ENCODE assay signal across 8 mouse cellular contexts in the genomic region with DNA sequence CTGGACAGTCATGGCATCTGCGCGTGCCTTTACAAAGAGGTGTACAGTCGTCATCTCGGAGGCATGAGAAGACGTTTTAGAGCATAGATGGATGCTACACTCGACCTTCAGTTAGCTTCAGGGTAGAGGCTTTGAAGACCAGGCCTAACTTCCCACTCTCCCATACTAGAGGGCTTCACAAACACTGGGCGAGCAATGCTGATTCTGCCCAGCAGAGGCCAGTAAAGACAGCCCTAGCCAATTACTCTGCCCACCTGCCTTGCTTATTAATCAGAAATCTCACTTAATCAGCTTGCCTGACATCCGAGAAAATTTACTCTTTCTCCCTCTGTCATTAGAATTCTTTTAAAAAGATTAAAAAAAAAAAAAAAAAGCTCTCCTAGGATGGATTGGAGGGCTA. TPM values are rescaled to one million over a fixed set of nuclear protein-coding genes. Genes with fewer than 3 reads are reported as not detected.
A peak's percentile ranks its signal among the peaks of the same experiment; 100 is the strongest.
DNase-seq lines count a peak whose midpoint lies in the region; ATAC-seq and TF ChIP-seq lines count a peak whose summit lies in the region.

No protein-coding gene starts in this region.

- ATAC-seq in heart, embryonic 11.5 days (replicated peaks; ENCODE audit: insufficient number of reproducible peaks, low FRiP score, low TSS enrichment) = no peak

- no peak overlapping the region for H3K4me2 ChIP-seq in heart, embryonic 11.5 days

- H3K9me3 ChIP-seq in heart, embryonic 11.5 days (replicated peaks; ENCODE audit: control insufficient read depth, low read length) = no peaks in the 10 kb centered on the region

- H3K27me3 ChIP-seq in heart, adult 2 months (ENCODE audit: control insufficient read depth, insufficient read depth, low read length) = no peaks in the 10 kb centered on the region
- H3K27me3 ChIP-seq in heart, embryonic 11.5 days (ENCODE audit: control insufficient read depth, insufficient read depth, low read length) = no peaks in the 10 kb centered on the region

- H3K4me3 ChIP-seq in heart, adult 2 months = no peak overlapping the region
- H3K4me3 ChIP-seq in heart, embryonic 11.5 days (ENCODE audit: low read depth, low read length) = no peak overlapping the region
- no peak overlapping the region for H3K4me3 ChIP-seq in bone marrow, adult 2 months (replicated peaks; ENCODE audit: control insufficient read depth, low read depth, low read length)

- H3K9ac ChIP-seq in heart, adult 2 months (ENCODE audit: low read depth, low read length) = no peak overlapping the region
- no peak overlapping the region for H3K9ac ChIP-seq in heart, embryonic 11.5 days (ENCODE audit: low read depth, low read length)

- TF ChIP-seq CTCF in heart, adult 2 months (IDR thresholded peaks at IDR 0.05) = peak; percentile 80
- TF ChIP-seq CTCF in bone marrow, adult 2 months (IDR thresholded peaks at IDR 0.05; ENCODE audit: control insufficient read depth, insufficient read depth, low read length) = peak; percentile 39; the same call in 1 of the 2 replicates

- TF ChIP-seq EP300 in heart, adult 2 months (IDR thresholded peaks at IDR 0.05; ENCODE audit: insufficient read depth, low read depth, low read length) = 0 out of 2 replicates have a peak, but pooled peaks have one; percentile 47

- peak; percentile 23 to 53 for DNase-seq in heart, adult 2 months
- DNase-seq in spleen, postnatal 10 days (ENCODE audit: low spot score in 2 of 2) = peak; percentile 12 to 56
- DNase-seq in spleen, postnatal 4 days (ENCODE audit: low spot score in 2 of 2) = no peak
- peak; percentile 75 to 77 for DNase-seq in kidney, postnatal 4 days
- peak; percentile 23 for DNase-seq in ovary, postnatal 14 days (ENCODE audit: low spot score)
- no peak for DNase-seq in gastrocnemius, postnatal 14 days

- no peaks in the 10 kb centered on the region for H3K79me2 ChIP-seq in heart, adult 2 months (replicated peaks; ENCODE audit: control insufficient read depth, insufficient read depth, low read length)

- no peaks in the 10 kb centered on the region for H3K36me3 ChIP-seq in heart, adult 2 months (ENCODE audit: control insufficient read depth, insufficient read depth, low read length)
- H3K36me3 ChIP-seq in heart, embryonic 11.5 days (ENCODE audit: control insufficient read depth, insufficient read depth, low read length) = no peaks in the 10 kb centered on the region

- no peak overlapping the region for H3K27ac ChIP-seq in heart, adult 2 months
- no peak overlapping the region for H3K27ac ChIP-seq in heart, embryonic 11.5 days (ENCODE audit: low read depth, low read length)
- no peak overlapping the region for H3K27ac ChIP-seq in bone marrow, adult 2 months (ENCODE audit: control insufficient read depth, insufficient read depth, low read depth, low read length, poor library complexity)

- intact Hi-C loops in heart, adult 2 months (cut with DNase I) = loop anchor here (5.0 kb wide), 2 partner anchors 77 to 152 kb away; no protein-coding TSS in a partner anchor
- intact Hi-C loops in gastrocnemius, postnatal 14 days (cut with DNase I; ENCODE audit: low total_unique reads) = loop anchor here (5.0 kb wide), 1 partner anchor 67 kb away; no protein-coding TSS in a partner anchor

- TF ChIP-seq POLR2A in heart, adult 2 months (IDR thresholded peaks at IDR 0.05; ENCODE audit: insufficient read depth, low read depth, low read length) = no peak
- no peak for TF ChIP-seq POLR2A in bone marrow, adult 2 months (IDR thresholded peaks at IDR 0.05; ENCODE audit: borderline replicate concordance, control insufficient read depth, low read depth, low read length)

- no peaks in the 10 kb centered on the region for H3K4me1 ChIP-seq in heart, adult 2 months (ENCODE audit: control insufficient read depth, insufficient read depth, low read length)
- no peaks in the 10 kb centered on the region for H3K4me1 ChIP-seq in heart, embryonic 11.5 days (ENCODE audit: control insufficient read depth, insufficient read depth, low read length)
- H3K4me1 ChIP-seq in bone marrow, adult 2 months (ENCODE audit: control insufficient read depth, insufficient read depth, low read length) = no peaks in the 10 kb centered on the region

- 36% methylated on average over 8 of the region's 8 CpGs for WGBS in heart, adult 2 months
- WGBS in heart, embryonic 11.5 days (ENCODE audit: insufficient replicate concordance) = 38% methylated on average over 8 of the region's 8 CpGs
- WGBS in bone marrow, adult 2 months = 37% methylated on average over 8 of the region's 8 CpGs

RNA-seq across cellular contexts. Expression of gene Wdr66, which starts 33.3 kb away (rescaled TPM):
- total RNA-seq in heart, adult 2 months (2021) = under 1 TPM; 0.52 to 0.65 TPM
- 1.5 and 2.0 TPM in 2 replicates for polyA plus RNA-seq in heart, adult 2 months (2012; rRNA removed)
- polyA plus RNA-seq in heart, embryonic 11.5 days (2014; fragmentation: Nextera tagmentation; extraction: Ambion mirVana) = 0.32 and 0.64 TPM in 2 replicates
- polyA plus RNA-seq in bone marrow, adult 2 months (2011; ENCODE audit: insufficient read depth, insufficient read length, low replicate concordance, missing spikeins) = 0.77 and 1.2 TPM in 2 replicates
- 1 to 10 TPM; 2.0 to 2.2 TPM for total RNA-seq in gastrocnemius, postnatal 14 days (2021)

RNA-seq across cellular contexts. Expression of gene Bcl7a, which starts 58.5 kb away (rescaled TPM):
- 10 to 100 TPM in 1 of 2 experiments, 1 to 10 TPM in 1; 9.2 to 10.3 TPM for total RNA-seq in heart, adult 2 months (2021)
- 6.3 and 8.3 TPM in 2 replicates for polyA plus RNA-seq in heart, adult 2 months (2012; rRNA removed)
- polyA plus RNA-seq in heart, embryonic 11.5 days (2014; fragmentation: Nextera tagmentation; extraction: Ambion mirVana) = 15.2 and 16.2 TPM in 2 replicates
- polyA plus RNA-seq in bone marrow, adult 2 months (2011; ENCODE audit: insufficient read depth, insufficient read length, low replicate concordance, missing spikeins) = 17.5 and 30.6 TPM in 2 replicates
- total RNA-seq in gastrocnemius, postnatal 14 days (2021) = 10 to 100 TPM; 12.7 to 14.6 TPM

Comparison
In these comparisons a context has a peak if more than half of its experiments do, and no peak if none do; other contexts are left out.
1. DNase-seq: peak in heart, adult 2 months (2 of 2), spleen, postnatal 10 days (2 of 2), kidney, postnatal 4 days (2 of 2) and ovary, postnatal 14 days (single experiment); none in spleen, postnatal 4 days (0 of 2) and gastrocnemius, postnatal 14 days (single experiment).